Mouse (Mus musculus) heart, embryonic 14.5 days (tissue): ENCODE results near the gene Enpp5. TPM values are rescaled to one million over a fixed set of nuclear protein-coding genes. Genes with fewer than 3 reads are reported as not detected.

ENCODE experiments used
- ATAC-seq: fragments of 200-750 bp; cut with Nextera tagmentation; 2 replicates; pipeline ENCODE4 v1.8.0; 2017; ENCODE audit warnings: low read depth, moderate TSS enrichment; ENCODE audit not compliant: insufficient number of reproducible peaks, insufficient read depth, low FRiP score
- H3K27ac ChIP-seq, 2 experiments: fragments of 200-500 bp in 1 of 2; fragments of 300-500 bp in 1 of 2; sonication (generic) in 1 of 2; replicated peaks in 1 of 2; 2 replicates each; pipeline ENCODE4 v1.5.1; 2012 to 2014; ENCODE audit warnings: low read depth in 2 of 2, low read length in 2 of 2, control low read depth in 1 of 2, mild to moderate bottlenecking in 1 of 2, mixed read lengths in 1 of 2; ENCODE audit not compliant: control insufficient read depth in 1 of 2, insufficient read depth in 1 of 2
- H3K27me3 ChIP-seq: fragments of 300-500 bp; sonication (generic); 2 replicates; pipeline ENCODE4 v1.6.1; 2014; ENCODE audit warnings: mild to moderate bottlenecking, low read length, control low read depth; ENCODE audit not compliant: control insufficient read depth, insufficient read depth
- H3K36me3 ChIP-seq: fragments of 300-500 bp; sonication (generic); 2 replicates; pipeline ENCODE4 v1.6.1; 2014; ENCODE audit warnings: mild to moderate bottlenecking, control low read depth, low read length, mixed read lengths; ENCODE audit not compliant: control insufficient read depth, insufficient read depth
- H3K4me1 ChIP-seq, 2 experiments: fragments of 200-500 bp in 1 of 2; fragments of 300-500 bp in 1 of 2; sonication (generic) in 1 of 2; 2 replicates each; pipeline ENCODE4 v1.6.1; 2012 to 2014; ENCODE audit warnings: low read length in 2 of 2, control low read depth in 1 of 2, mixed read lengths in 1 of 2; ENCODE audit not compliant: control insufficient read depth in 2 of 2, insufficient read depth in 2 of 2
- H3K4me2 ChIP-seq: fragments of 300-500 bp; sonication (generic); 2 replicates; pipeline ENCODE4 v1.6.1; 2014; ENCODE audit warnings: mild to moderate bottlenecking, low read length
- H3K4me3 ChIP-seq, 2 experiments: fragments of 200-500 bp in 1 of 2; fragments of 300-500 bp in 1 of 2; sonication (generic) in 1 of 2; 2 replicates each; pipeline ENCODE4 v1.5.1; 2012 to 2014; ENCODE audit warnings: low read length in 2 of 2, mild to moderate bottlenecking in 2 of 2, control low read depth in 1 of 2, low read depth in 1 of 2, moderate library complexity in 1 of 2; ENCODE audit not compliant: control insufficient read depth in 1 of 2, insufficient read depth in 1 of 2
- H3K9ac ChIP-seq: fragments of 300-500 bp; sonication (generic); 2 replicates; pipeline ENCODE4 v1.6.1; 2014; ENCODE audit warnings: mild to moderate bottlenecking, low read length
- H3K9me3 ChIP-seq: fragments of 300-500 bp; sonication (generic); 2 replicates; pipeline ENCODE4 v1.6.1; 2016; ENCODE audit warnings: low read length, control low read depth; ENCODE audit not compliant: control insufficient read depth
- WGBS: fragments of 180-500 bp; shearing (Covaris S2); extraction: QIAGEN DNeasy Blood & Tissue Kit; methylation state at CpG from one replicate; pipeline ENCODE4 v1.1.7; 2014; 5-methylcytosine and 5-hydroxymethylcytosine counted together
- polyA plus RNA-seq: library from polyadenylated mRNA; unstranded; fragments of >200 nt; fragmentation: Nextera tagmentation; extraction: Ambion mirVana; gene quantifications from 2 replicates; pipeline ENCODE4 v1.2.1, GENCODE M21; 2014

Enpp5 gene
- polyA plus RNA-seq, 1 experiment from 2014 or later: 15.2 TPM

GRCm38 (mm10) chr17:44075601-44076000 is 3.0 kb upstream of the Enpp5 start:
- no peak overlapping the region for H3K9ac ChIP-seq
- H3K36me3 ChIP-seq: no peaks in the 10 kb centered on the region
- no peak overlapping the region for H3K4me2 ChIP-seq
- WGBS: 85% methylated on average over 3 of the region's 3 CpGs
- H3K27ac ChIP-seq: no peak overlapping the region
- H3K9me3 ChIP-seq: no peaks in the 10 kb centered on the region
- no peaks in the 10 kb centered on the region; a peak in 1 of 4 replicates for H3K4me1 ChIP-seq
- no peak overlapping the region for H3K4me3 ChIP-seq
- ATAC-seq: no peak
- H3K27me3 ChIP-seq: no peaks in the 10 kb centered on the region

GRCm38 (mm10) chr17:44076051-44076680 is 2.4 kb upstream of the Enpp5 start:
- no peaks in the 10 kb centered on the region; a peak in 1 of 4 replicates for H3K4me1 ChIP-seq
- ATAC-seq: no peak
- no peak overlapping the region for H3K9ac ChIP-seq
- peaks cover 4% of the 10 kb centered on the region; the same call in 1 of the 2 replicates for H3K36me3 ChIP-seq
- no peak overlapping the region for H3K27ac ChIP-seq
- no peaks in the 10 kb centered on the region for H3K27me3 ChIP-seq
- 45% methylated on average over 6 of the region's 6 CpGs for WGBS
- H3K4me3 ChIP-seq: no peak overlapping the region
- H3K4me2 ChIP-seq: peak overlapping the region; percentile 22; the same call in 1 of the 2 replicates
- H3K9me3 ChIP-seq: no peaks in the 10 kb centered on the region

GRCm38 (mm10) chr17:44077146-44077842 is 1.3 kb upstream of the Enpp5 start:
- Histone ChIP-seq H3K4me3 (no peak overlapping the region), H3K36me3 (peaks cover 7% of the 10 kb centered on the region; the same call in 1 of the 2 replicates), H3K9ac (no peak overlapping the region), H3K27ac (no peak overlapping the region), H3K4me1 (no peaks in the 10 kb centered on the region; a peak in 1 of 4 replicates), H3K9me3 (no peaks in the 10 kb centered on the region), H3K4me2 (no peak overlapping the region), H3K27me3 (no peaks in the 10 kb centered on the region)
- WGBS: 70% methylated on average over 12 of the region's 12 CpGs
- ATAC-seq: no peak

GRCm38 (mm10) chr17:44077843-44078160 is 811 bp upstream of the Enpp5 start:
- Histone ChIP-seq H3K4me3 (no peak overlapping the region), H3K9me3 (no peaks in the 10 kb centered on the region), H3K4me1 (no peaks in the 10 kb centered on the region; a peak in 1 of 4 replicates), H3K36me3 (peaks cover 9% of the 10 kb centered on the region; the same call in 1 of the 2 replicates), H3K27ac (no peak overlapping the region), H3K9ac (no peak overlapping the region), H3K27me3 (no peaks in the 10 kb centered on the region), H3K4me2 (no peak overlapping the region)
- 71% methylated on average over 2 of the region's 2 CpGs for WGBS
- no peak for ATAC-seq

GRCm38 (mm10) chr17:44083156-44083555 is 4.5 kb downstream of the Enpp5 start:
- Histone ChIP-seq H3K36me3 (peaks cover 18% of the 10 kb centered on the region), H3K27me3 (no peaks in the 10 kb centered on the region), H3K4me2 (no peak overlapping the region), H3K27ac (no peak overlapping the region), H3K4me3 (no peak overlapping the region), H3K9me3 (no peaks in the 10 kb centered on the region), H3K9ac (no peak overlapping the region), H3K4me1 (no peaks in the 10 kb centered on the region)
- 84% methylated on average over 4 of the region's 4 CpGs for WGBS
- ATAC-seq: no peak

GRCm38 (mm10) chr17:44088226-44088625 is 9.6 kb downstream of the Enpp5 start:
- Histone ChIP-seq H3K4me3 (no peak overlapping the region), H3K36me3 (peaks cover 4% of the 10 kb centered on the region; the same call in 1 of the 2 replicates), H3K9ac (no peak overlapping the region), H3K4me2 (no peak overlapping the region), H3K27me3 (no peaks in the 10 kb centered on the region), H3K27ac (no peak overlapping the region), H3K4me1 (no peaks in the 10 kb centered on the region), H3K9me3 (no peaks in the 10 kb centered on the region)
- ATAC-seq: no peak
- 88% methylated on average over 3 of the region's 3 CpGs for WGBS

GRCm38 (mm10) chr17:44090916-44091315 is 12.3 kb downstream of the Enpp5 start:
- no peak for ATAC-seq
- Histone ChIP-seq H3K9me3 (no peaks in the 10 kb centered on the region), H3K4me2 (no peak overlapping the region), H3K9ac (no peak overlapping the region), H3K4me3 (no peak overlapping the region), H3K27ac (no peak overlapping the region), H3K27me3 (no peaks in the 10 kb centered on the region), H3K36me3 (peaks cover under 1% of the 10 kb centered on the region; the same call in 1 of the 2 replicates), H3K4me1 (no peaks in the 10 kb centered on the region)
- WGBS: 53% methylated on average over 2 of the region's 2 CpGs
